Mouse (Mus musculus): Measurements from ENCODE around the gene Ddx41. TPM values are rescaled to one million over a fixed set of nuclear protein-coding genes. Genes with fewer than 3 reads are reported as not detected.
"Not testable (repeated sequence)": the region's sequence is repeated elsewhere in the genome, so short reads cannot be mapped to it uniquely, and the experiment has no call there.

The Ddx41 gene
- polyA plus RNA-seq (2015; fragmentation: Nextera tagmentation; extraction: Ambion mirVana): 60.1 and 60.3 TPM in 2 replicates

GRCm38 (mm10) chr13:55536194-55537175 lies at the start of gene Ddx41:
Gene Ddx41, minus strand, starts transcription at chr13:55536658.
- peak within 1 kb of the TSS; percentile 89 for H3K4me3 ChIP-seq (replicated peaks; ENCODE audit: low read depth, low read length)
- peak within 1 kb of the TSS; percentile 31; the same call in 1 of the 2 replicates for H3K27ac ChIP-seq
- H3K9me3 ChIP-seq (replicated peaks; ENCODE audit: low read length): no peaks in the 10 kb centered on the region
- ATAC-seq (replicated peaks; ENCODE audit: low FRiP score, low read depth) (peak; percentile 93), DNase-seq (ENCODE audit: low spot score) (peak; percentile 99)
- H3K4me2 ChIP-seq (ENCODE audit: low read length): peak within 1 kb of the TSS; percentile 93
- H3K27me3 ChIP-seq (ENCODE audit: insufficient read depth, low read length): no peaks in the 10 kb centered on the region
- peak within 1 kb of the TSS; percentile 77 for H3K9ac ChIP-seq (ENCODE audit: low read depth, low read length)
- under 1% methylated on average over 70 of the region's 70 CpGs for WGBS
- TF ChIP-seq CTCF (IDR thresholded peaks at IDR 0.05; ENCODE audit: low read depth): peak; percentile 97
- no peaks in the 10 kb centered on the region; the same call in 1 of the 2 replicates for H3K4me1 ChIP-seq (replicated peaks; ENCODE audit: insufficient read depth, low read length)
- peaks cover 51% of the 10 kb centered on the region for H3K36me3 ChIP-seq (ENCODE audit: insufficient read depth, low read length)

DNA sequence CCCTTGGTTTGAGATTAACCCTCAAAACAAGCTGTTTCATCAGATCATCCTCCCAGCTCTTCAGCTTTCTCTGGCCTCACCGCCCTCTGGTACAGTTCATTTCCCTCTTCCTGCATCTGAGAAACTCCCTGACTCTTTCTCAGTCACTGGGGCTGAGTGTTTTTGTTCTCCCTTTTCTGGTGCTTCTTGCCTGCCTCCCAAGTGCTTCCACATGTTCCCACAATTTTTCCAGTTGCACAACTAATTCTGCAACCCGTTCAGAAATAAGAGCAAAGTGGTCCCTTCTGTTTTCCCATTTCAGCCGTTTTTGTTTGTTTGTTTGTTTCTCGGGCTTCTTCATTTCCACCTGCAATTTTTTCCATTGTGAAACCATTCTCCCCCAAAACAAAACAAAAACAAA lies 41.6 kb upstream of the Ddx41 start:
- no peak for ATAC-seq (replicated peaks; ENCODE audit: low FRiP score, low read depth)
- Histone ChIP-seq H3K9me3 (replicated peaks; ENCODE audit: low read length) (no peaks in the 10 kb centered on the region), H3K4me1 (replicated peaks; ENCODE audit: insufficient read depth, low read length) (no peaks in the 10 kb centered on the region), H3K9ac (ENCODE audit: low read depth, low read length) (no peak overlapping the region), H3K4me3 (replicated peaks; ENCODE audit: low read depth, low read length) (no peak overlapping the region), H3K36me3 (ENCODE audit: insufficient read depth, low read length) (no peaks in the 10 kb centered on the region), H3K27me3 (ENCODE audit: insufficient read depth, low read length) (no peaks in the 10 kb centered on the region), H3K27ac (no peak overlapping the region), H3K4me2 (ENCODE audit: low read length) (no peak overlapping the region)
- TF ChIP-seq CTCF (IDR thresholded peaks at IDR 0.05; ENCODE audit: low read depth): no peak
- 76% methylated on average over 4 of the region's 4 CpGs for WGBS
- no peak for DNase-seq (ENCODE audit: low spot score)

GRCm38 (mm10) chr13:55576872-55577271 lies 40.4 kb upstream of the Ddx41 start:
- not testable (repeated sequence) for H3K9ac ChIP-seq (ENCODE audit: low read depth, low read length); H3K4me1 ChIP-seq (replicated peaks; ENCODE audit: insufficient read depth, low read length); H3K36me3 ChIP-seq (ENCODE audit: insufficient read depth, low read length); H3K27me3 ChIP-seq (ENCODE audit: insufficient read depth, low read length); DNase-seq (ENCODE audit: low spot score); ATAC-seq (replicated peaks; ENCODE audit: low FRiP score, low read depth); H3K4me3 ChIP-seq (replicated peaks; ENCODE audit: low read depth, low read length); H3K4me2 ChIP-seq (ENCODE audit: low read length); H3K9me3 ChIP-seq (replicated peaks; ENCODE audit: low read length); H3K27ac ChIP-seq
- WGBS: 93% methylated on average over 7 of the region's 7 CpGs

DNA sequence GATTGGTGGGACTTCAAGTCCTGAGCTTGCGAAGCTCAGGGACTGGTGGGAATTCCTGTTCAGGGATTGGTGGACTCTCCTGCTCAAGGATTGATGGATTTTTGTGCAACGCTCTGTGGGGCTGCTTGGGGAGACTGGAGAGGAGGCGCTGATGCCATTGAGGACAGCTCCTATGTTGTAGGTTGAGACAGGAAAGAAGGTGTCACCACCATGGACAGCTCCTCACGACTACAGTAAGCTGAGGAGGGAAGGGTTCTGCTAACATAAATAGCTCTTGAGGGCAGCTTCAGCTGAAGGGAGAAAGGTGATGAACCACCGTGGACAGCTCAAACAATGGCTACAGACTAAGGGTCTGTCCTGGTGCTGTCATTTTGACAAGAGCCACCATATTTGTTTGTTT lies 39.5 kb upstream of the Ddx41 start:
- 63% methylated on average over 5 of the region's 5 CpGs for WGBS
- H3K9ac ChIP-seq (ENCODE audit: low read depth, low read length): no peak overlapping the region

DNA sequence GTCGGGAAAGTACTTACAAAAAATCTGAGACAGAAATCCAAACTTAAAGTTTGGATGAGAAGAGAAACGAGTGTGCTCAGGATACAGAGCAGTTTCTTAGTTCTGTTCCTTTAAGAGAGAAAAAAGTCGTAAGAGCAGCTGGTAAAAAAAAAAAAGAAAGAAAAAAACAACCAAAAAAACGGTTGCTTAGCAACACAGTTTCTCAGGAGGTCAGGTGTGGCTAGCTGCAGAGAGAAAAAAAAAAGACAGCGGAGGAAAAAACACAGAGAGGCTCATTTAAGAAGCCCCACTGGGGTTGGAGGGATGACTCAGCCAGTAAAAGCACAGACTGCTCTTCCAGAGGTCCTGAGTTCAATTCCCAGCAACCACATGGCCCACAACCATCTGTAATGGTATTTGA lies 37.9 kb upstream of the Ddx41 start:
- no peak for ATAC-seq (replicated peaks; ENCODE audit: low FRiP score, low read depth)
- no peak for TF ChIP-seq CTCF (IDR thresholded peaks at IDR 0.05; ENCODE audit: low read depth)
- WGBS: 63% methylated on average over 5 of the region's 5 CpGs

More for the DNA sequence above, 39.5 kb upstream of the Ddx41 start:
- DNase-seq (ENCODE audit: low spot score): no peak
- no peak overlapping the region for H3K4me3 ChIP-seq (replicated peaks; ENCODE audit: low read depth, low read length)
- no peaks in the 10 kb centered on the region for H3K27me3 ChIP-seq (ENCODE audit: insufficient read depth, low read length)
- H3K4me2 ChIP-seq (ENCODE audit: low read length): no peak overlapping the region
- no peaks in the 10 kb centered on the region for H3K9me3 ChIP-seq (replicated peaks; ENCODE audit: low read length)
- TF ChIP-seq CTCF (IDR thresholded peaks at IDR 0.05; ENCODE audit: low read depth): no peak
- no peaks in the 10 kb centered on the region for H3K36me3 ChIP-seq (ENCODE audit: insufficient read depth, low read length)
- no peak for ATAC-seq (replicated peaks; ENCODE audit: low FRiP score, low read depth)
- no peak overlapping the region for H3K27ac ChIP-seq
- H3K4me1 ChIP-seq (replicated peaks; ENCODE audit: insufficient read depth, low read length): 0 out of 2 replicates have a peak, but pooled peaks cover 3% of the 10 kb centered on the region

GRCm38 (mm10) chr13:55573432-55573831 lies 37.0 kb upstream of the Ddx41 start, which contains the start of gene Tmed9:
Gene Tmed9, plus strand, starts transcription at chr13:55573732.
- H3K4me2 ChIP-seq (ENCODE audit: low read length): no peak within 1 kb of the TSS
- no peak within 1 kb of the TSS for H3K27ac ChIP-seq
- 96% methylated on average over 2 of the region's 2 CpGs for WGBS
- H3K36me3 ChIP-seq (ENCODE audit: insufficient read depth, low read length): no peaks in the 10 kb centered on the region
- H3K9ac ChIP-seq (ENCODE audit: low read depth, low read length): no peak within 1 kb of the TSS
- H3K4me3 ChIP-seq (replicated peaks; ENCODE audit: low read depth, low read length): no peak within 1 kb of the TSS
- TF ChIP-seq CTCF (IDR thresholded peaks at IDR 0.05; ENCODE audit: low read depth): no peak
- DNase-seq (ENCODE audit: low spot score) (no peak), ATAC-seq (replicated peaks; ENCODE audit: low FRiP score, low read depth) (no peak)
- peaks cover 12% of the 10 kb centered on the region for H3K4me1 ChIP-seq (replicated peaks; ENCODE audit: insufficient read depth, low read length)
- no peaks in the 10 kb centered on the region for H3K9me3 ChIP-seq (replicated peaks; ENCODE audit: low read length)
- H3K27me3 ChIP-seq (ENCODE audit: insufficient read depth, low read length): no peaks in the 10 kb centered on the region

More for the DNA sequence above, 37.9 kb upstream of the Ddx41 start:
- H3K4me1 ChIP-seq (replicated peaks; ENCODE audit: insufficient read depth, low read length): peaks cover 9% of the 10 kb centered on the region
- no peaks in the 10 kb centered on the region for H3K27me3 ChIP-seq (ENCODE audit: insufficient read depth, low read length)
- DNase-seq (ENCODE audit: low spot score): no peak
- no peak overlapping the region for H3K27ac ChIP-seq
- no peaks in the 10 kb centered on the region for H3K36me3 ChIP-seq (ENCODE audit: insufficient read depth, low read length)
- H3K4me3 ChIP-seq (replicated peaks; ENCODE audit: low read depth, low read length): no peak overlapping the region
- H3K9ac ChIP-seq (ENCODE audit: low read depth, low read length): no peak overlapping the region
- no peak overlapping the region for H3K4me2 ChIP-seq (ENCODE audit: low read length)
- no peaks in the 10 kb centered on the region for H3K9me3 ChIP-seq (replicated peaks; ENCODE audit: low read length)

Data from kidney, postnatal 0 days (tissue).